Mouse (Mus musculus) left cerebral cortex, adult 9 months (tissue): Measurements from ENCODE around the gene Pcx.

Experiments used
- DNase-seq, 2 experiments: peaks; one replicate each; pipeline ENCODE4 v3.0.0; 2022; ENCODE audit warnings: low spot score in 2 of 2

The Pcx gene

GRCm38 (mm10) chr19:4548305-4548883 is 38.1 kb downstream of the Pcx start:
- no peak for DNase-seq

GRCm38 (mm10) chr19:4554248-4554647 is 44.0 kb downstream of the Pcx start:
- no peak for DNase-seq

GRCm38 (mm10) chr19:4555086-4555485 is 44.8 kb downstream of the Pcx start:
- no peak for DNase-seq

- no peak for DNase-seq
These were observed 46.5 kb downstream of the Pcx start for GRCm38 (mm10) chr19:4556787-4557186.

GRCm38 (mm10) chr19:4557796-4558569 is 47.7 kb downstream of the Pcx start:
- DNase-seq, result peak in 1 of 2 experiments; percentile 25

- DNase-seq, result no peak
These were observed 48.3 kb downstream of the Pcx start for GRCm38 (mm10) chr19:4558570-4558955.

- DNase-seq, result no peak
These were observed 48.7 kb downstream of the Pcx start for GRCm38 (mm10) chr19:4559011-4559410.

- DNase-seq, result peak in 1 of 2 experiments; percentile 32
These were observed 49.3 kb downstream of the Pcx start for GRCm38 (mm10) chr19:4559588-4559987.

- DNase-seq, result no peak
These were observed 49.9 kb downstream of the Pcx start for GRCm38 (mm10) chr19:4560205-4560604.

- no peak for DNase-seq
These were observed 55.4 kb downstream of the Pcx start for GRCm38 (mm10) chr19:4565678-4566077.

- no peak for DNase-seq
These were observed 56.6 kb downstream of the Pcx start for GRCm38 (mm10) chr19:4566880-4567279.

GRCm38 (mm10) chr19:4567665-4568064 is 57.4 kb downstream of the Pcx start:
- no peak for DNase-seq

- no peak for DNase-seq
These were observed 58.6 kb downstream of the Pcx start for GRCm38 (mm10) chr19:4568832-4569231.

GRCm38 (mm10) chr19:4569356-4570236 is 59.3 kb downstream of the Pcx start:
- no peak for DNase-seq

- DNase-seq, result no peak
These were observed 60.0 kb downstream of the Pcx start for GRCm38 (mm10) chr19:4570237-4570613.

- DNase-seq, result no peak
These were observed 60.5 kb downstream of the Pcx start for GRCm38 (mm10) chr19:4570815-4571214.

- DNase-seq, result no peak
These were observed 61.4 kb downstream of the Pcx start for GRCm38 (mm10) chr19:4571658-4572057.

- DNase-seq, result no peak
These were observed 61.8 kb downstream of the Pcx start for GRCm38 (mm10) chr19:4572061-4572460.

GRCm38 (mm10) chr19:4572467-4572866 is 62.2 kb downstream of the Pcx start:
- DNase-seq, result no peak

GRCm38 (mm10) chr19:4573241-4573640 is 63.0 kb downstream of the Pcx start:
- DNase-seq, result no peak

GRCm38 (mm10) chr19:4578799-4579198 is 68.5 kb downstream of the Pcx start:
- DNase-seq, result no peak

GRCm38 (mm10) chr19:4579296-4579695 is 69.0 kb downstream of the Pcx start:
- DNase-seq, result no peak

GRCm38 (mm10) chr19:4583856-4584255 is 73.6 kb downstream of the Pcx start:
- DNase-seq, result peak in 1 of 2 experiments; percentile 27
